Mouse (Mus musculus): Measurements from ENCODE around the gene Dock1.

GRCm38 (mm10) chr7:134703704-134704103, 33.2 kb downstream of the Dock1 start:
- TF ChIP-seq POLR2A (IDR thresholded peaks at IDR 0.05; ENCODE audit: low read depth, low read length) (no peak), CTCF (IDR thresholded peaks at IDR 0.05; ENCODE audit: extremely low read depth, insufficient read depth, insufficient read length, insufficient replicate concordance) (no peak)

All from spleen, adult 2 months (tissue).